Mouse (Mus musculus) myocyte (in vitro differentiated cells): Measurements from ENCODE around the gene Ereg. TPM values are rescaled to one million over a fixed set of nuclear protein-coding genes. Genes with fewer than 3 reads are reported as not detected.
A peak's percentile ranks its signal among the peaks of the same experiment; 100 is the strongest.

ENCODE experiments used
- H3K27me3 ChIP-seq: one replicate; pipeline ENCODE4 v1.6.1; 2011; ENCODE audit not compliant: control insufficient read depth, insufficient read depth, insufficient read length
- H3K36me3 ChIP-seq: one replicate; pipeline ENCODE4 v1.6.1; 2011; ENCODE audit not compliant: control insufficient read depth, insufficient read depth
- H3K4me2 ChIP-seq: one replicate; pipeline ENCODE4 v1.6.1; 2011; ENCODE audit warnings: low read depth, control low read depth
- H3K4me3 ChIP-seq: one replicate; pipeline ENCODE4 v1.5.1; 2011; ENCODE audit warnings: mild to moderate bottlenecking, control low read depth, moderate library complexity
- H3K79me2 ChIP-seq: one replicate; pipeline ENCODE4 v1.6.1; 2011; ENCODE audit not compliant: control insufficient read depth, insufficient read depth
- H3ac ChIP-seq: one replicate; pipeline ENCODE4 v1.6.1; 2011; ENCODE audit not compliant: control insufficient read depth, insufficient read length
- CEBPB ChIP-seq: IDR thresholded peaks from 2 replicates; pipeline ENCODE4 v1.6.1; 2011; ENCODE audit warnings: mild to moderate bottlenecking, moderate library complexity; ENCODE audit not compliant: poor library complexity, insufficient read depth, severe bottlenecking
- MAX ChIP-seq: IDR thresholded peaks from one replicate; pipeline ENCODE4 v1.6.1; 2011; ENCODE audit warnings: low read depth, mild to moderate bottlenecking, control low read depth
- MYOD1 ChIP-seq, 3 experiments: IDR thresholded peaks; one replicate each; pipeline ENCODE4 v1.6.1; 2011; ENCODE audit warnings: control low read depth in 2 of 3, low read depth in 2 of 3, mild to moderate bottlenecking in 2 of 3, moderate library complexity in 1 of 3; ENCODE audit not compliant: insufficient read length in 2 of 3, control insufficient read depth in 1 of 3
- MYOG ChIP-seq, 3 experiments: IDR thresholded peaks; one replicate each; pipeline ENCODE4 v1.6.1; 2011; ENCODE audit warnings: control low read depth in 2 of 3, low read depth in 2 of 3, mild to moderate bottlenecking in 2 of 3; ENCODE audit not compliant: insufficient read length in 2 of 3, control insufficient read depth in 1 of 3, insufficient read depth in 1 of 3
- POLR2A ChIP-seq: IDR thresholded peaks from one replicate; pipeline ENCODE4 v1.6.1; 2011; ENCODE audit warnings: low read depth, mild to moderate bottlenecking, control low read depth, moderate library complexity; ENCODE audit not compliant: insufficient read length
- POLR2AphosphoS2 ChIP-seq: IDR thresholded peaks from one replicate; pipeline ENCODE4 v1.6.1; 2011; ENCODE audit warnings: low read depth, control low read depth; ENCODE audit not compliant: insufficient read length
- REST ChIP-seq: IDR thresholded peaks from one replicate; pipeline ENCODE4 v1.6.1; 2011; ENCODE audit warnings: mild to moderate bottlenecking, control low read depth, moderate library complexity; ENCODE audit not compliant: insufficient read depth, insufficient read length
- TCF12 ChIP-seq: IDR thresholded peaks from one replicate; pipeline ENCODE4 v1.6.1; 2011; ENCODE audit warnings: mild to moderate bottlenecking, control low read depth; ENCODE audit not compliant: poor library complexity, insufficient read depth, severe bottlenecking
- TCF3 ChIP-seq: IDR thresholded peaks from one replicate; pipeline ENCODE4 v1.6.1; 2011; ENCODE audit warnings: low read depth, control low read depth; ENCODE audit not compliant: insufficient read length
- USF1 ChIP-seq: IDR thresholded peaks from one replicate; pipeline ENCODE4 v1.6.1; 2011; ENCODE audit warnings: low read depth, mild to moderate bottlenecking, control low read depth, moderate library complexity
- polyA plus RNA-seq: library from polyadenylated mRNA; unstranded; fragments of >200 nt; fragmentation: generic; extraction: Trizol; gene quantifications from one replicate; pipeline ENCODE4 v1.2.1, GENCODE M21; 2012; ENCODE audit warnings: missing spikeins

Gene Ereg
- polyA plus RNA-seq, 1 experiment: 1.6 TPM

DNA sequence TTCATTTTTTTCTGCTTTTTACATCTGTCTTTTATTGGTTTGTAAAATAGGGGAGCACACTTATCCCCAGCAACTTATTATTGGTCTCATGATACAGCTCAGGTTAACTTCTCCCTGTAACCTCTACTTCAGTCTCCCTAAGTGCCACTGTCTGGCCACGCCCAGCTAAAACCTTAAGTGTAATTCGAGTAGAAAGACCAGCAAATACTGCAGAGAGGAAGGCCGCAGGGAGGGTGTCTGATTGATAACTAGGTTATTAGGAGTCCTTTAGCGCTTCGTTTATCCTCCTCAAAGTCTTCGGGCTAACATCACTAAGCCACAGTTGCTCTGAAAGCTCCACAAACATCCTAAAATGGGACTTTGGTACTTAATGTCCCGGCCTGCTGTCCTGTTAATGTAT lies 64.5 kb downstream of the Ereg start:
- peaks cover 4% of the 10 kb centered on the region for H3K36me3 ChIP-seq
- H3K4me3 ChIP-seq: peak overlapping the region; percentile 57
- H3K4me2 ChIP-seq: peak overlapping the region; percentile 92
- no peaks in the 10 kb centered on the region for H3K27me3 ChIP-seq
- H3ac ChIP-seq: peak overlapping the region; percentile 1
- no peak for TF ChIP-seq TCF12
- H3K79me2 ChIP-seq: peaks cover 10% of the 10 kb centered on the region

DNA sequence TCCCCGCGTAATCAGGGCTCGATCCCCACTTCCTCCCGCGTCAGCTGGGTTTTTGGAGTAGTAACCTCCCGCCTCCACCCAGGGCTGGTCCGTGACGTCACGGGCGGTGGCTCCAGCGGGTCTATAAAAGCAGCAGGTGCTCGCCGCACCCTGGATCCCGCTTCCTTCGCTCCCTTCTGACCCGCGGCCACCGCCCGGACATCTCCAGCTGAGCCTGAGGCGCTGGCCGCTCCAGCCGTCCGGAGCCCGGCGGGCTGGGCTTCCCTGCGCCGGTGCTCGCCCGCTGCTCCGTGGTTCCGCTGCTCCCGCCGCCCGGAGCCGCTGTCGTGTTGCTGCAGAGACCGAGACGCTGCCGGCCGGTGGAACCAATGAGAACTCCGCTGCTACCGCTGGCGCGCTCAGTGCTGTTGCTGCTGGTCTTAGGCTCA lies 65.0 kb downstream of the Ereg start, which contains the start of gene Areg:
Gene Areg, plus strand, starts transcription at position 154 of the 428 bp plus-strand sequence.
- TF ChIP-seq POLR2A (peak; percentile 77), POLR2AphosphoS2 (peak; percentile 69), CEBPB (no peak), MYOG (IDR thresholded peaks at IDR 0.05; ENCODE audit: control insufficient read depth in 1 of 3, insufficient read depth in 1 of 3, insufficient read length in 2 of 3, low read depth in 2 of 3) (peak in 1 of 3 experiments; percentile 44), MYOD1 (IDR thresholded peaks at IDR 0.05; ENCODE audit: control insufficient read depth in 1 of 3, insufficient read length in 2 of 3, low read depth in 2 of 3) (peak in 2 of 3 experiments; percentile 41 to 61), TCF3 (no peak), TCF12 (no peak), MAX (no peak), REST (no peak), USF1 (no peak)
- Histone ChIP-seq H3K79me2 (peaks cover 10% of the 10 kb centered on the region), H3K4me2 (peak within 1 kb of the TSS; percentile 92), H3ac (peak within 1 kb of the TSS; percentile 1), H3K4me3 (peak within 1 kb of the TSS; percentile 57), H3K36me3 (peaks cover 9% of the 10 kb centered on the region), H3K27me3 (no peaks in the 10 kb centered on the region)

DNA sequence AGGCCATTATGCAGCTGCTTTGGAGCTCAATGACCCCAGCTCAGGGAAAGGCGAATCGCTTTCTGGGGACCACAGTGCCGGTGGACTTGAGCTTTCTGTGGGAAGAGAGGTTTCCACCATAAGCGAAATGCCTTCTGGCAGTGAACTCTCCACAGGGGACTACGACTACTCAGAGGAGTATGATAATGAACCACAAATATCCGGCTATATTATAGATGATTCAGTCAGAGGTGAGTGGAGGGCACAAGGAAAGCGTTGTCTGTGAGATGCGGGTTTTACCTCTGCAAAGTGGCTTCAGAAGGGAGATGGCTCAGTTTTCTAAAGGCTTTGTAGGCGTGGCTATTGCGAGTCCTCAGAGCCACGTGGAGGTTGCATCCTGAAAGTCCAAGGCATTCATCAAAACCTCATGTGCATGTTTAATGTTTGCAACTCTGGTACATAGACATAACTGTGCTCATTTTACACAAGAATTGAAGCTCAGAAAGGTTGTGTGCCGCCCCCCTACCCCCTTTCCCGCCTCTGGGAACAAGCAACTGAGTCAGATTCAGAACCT lies 66.5 kb downstream of the Ereg start:
- Histone ChIP-seq H3K4me3 (peak overlapping the region; percentile 57), H3K79me2 (peaks cover 10% of the 10 kb centered on the region), H3ac (no peak overlapping the region), H3K27me3 (no peaks in the 10 kb centered on the region), H3K36me3 (peaks cover 13% of the 10 kb centered on the region), H3K4me2 (peak overlapping the region; percentile 92)
- TF ChIP-seq TCF3 (no peak), USF1 (peak; percentile 50), TCF12 (no peak), REST (no peak)

Other genes starting within 250 kb of the Ereg start
- 0.90 TPM for gene Cxcl1, start 183.4 kb upstream of the Ereg start, polyA plus RNA-seq
- gene Cxcl2, start 170.8 kb upstream of the Ereg start, polyA plus RNA-seq: not detected
- gene Mthfd2l, start 143.5 kb upstream of the Ereg start, polyA plus RNA-seq: 11.9 TPM
- 0.08 TPM for gene Epgn, start 47.2 kb upstream of the Ereg start, polyA plus RNA-seq
- gene Areg, start 65.0 kb downstream of the Ereg start, polyA plus RNA-seq: 21.9 TPM